Mouse (Mus musculus): Measurements from ENCODE around the gene 1700007K13Rik.
A peak's percentile ranks its signal among the peaks of the same experiment; 100 is the strongest.

The 1700007K13Rik gene

DNA sequence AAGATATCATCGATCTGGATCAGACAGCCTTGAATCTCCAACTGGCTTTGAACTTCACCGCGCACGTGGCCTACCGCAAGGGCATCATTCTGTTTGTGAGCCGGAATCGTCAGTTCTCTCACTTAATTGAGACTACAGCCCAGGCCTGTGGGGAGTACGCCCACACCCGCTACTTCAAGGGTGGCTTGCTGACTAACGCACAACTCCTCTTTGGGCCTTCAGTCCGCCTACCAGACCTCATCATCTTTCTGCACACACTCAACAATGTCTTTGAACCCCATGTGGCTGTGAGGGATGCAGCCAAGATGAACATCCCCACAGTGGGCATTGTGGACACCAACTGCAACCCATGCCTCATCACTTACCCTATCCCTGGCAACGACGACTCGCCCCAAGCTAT, 3.3 kb upstream of the 1700007K13Rik start:
- no peak for DNase-seq (ENCODE audit: low spot score)

DNA sequence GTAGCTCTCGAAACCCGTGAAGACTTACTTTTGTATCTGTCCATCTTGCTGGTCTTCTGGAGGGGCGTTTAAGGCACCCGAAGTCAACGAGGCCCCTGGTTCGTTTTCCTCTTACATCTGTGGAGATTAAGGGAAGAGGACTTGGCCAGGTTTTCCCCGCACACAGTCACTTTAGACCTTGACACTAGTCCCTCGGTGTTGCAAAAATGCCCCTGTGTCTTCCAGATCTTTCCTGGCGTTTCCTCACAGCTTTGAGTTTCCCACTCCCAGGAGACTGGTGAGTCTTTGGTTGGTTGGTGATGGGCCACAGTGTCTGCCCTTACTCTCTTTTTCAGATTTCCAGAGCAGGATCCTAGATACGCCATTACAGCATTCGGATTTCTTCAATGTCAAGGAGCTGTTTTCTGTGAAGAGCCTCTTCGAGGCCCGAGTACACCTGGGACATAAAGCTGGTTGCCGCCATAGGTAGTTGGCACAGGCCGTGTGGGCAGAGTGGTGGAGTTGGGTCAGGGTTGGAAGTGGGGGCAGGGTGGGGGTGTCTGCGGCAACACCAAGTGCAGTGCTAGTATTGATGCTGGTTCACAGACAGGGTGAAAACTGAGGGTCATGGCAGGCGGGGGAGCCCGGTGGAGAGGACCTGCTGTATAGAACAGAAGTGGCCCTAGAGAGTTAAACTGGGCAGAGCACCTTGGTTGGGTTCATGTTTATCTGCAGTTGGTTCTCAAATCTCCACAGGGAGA, 2.5 kb upstream of the 1700007K13Rik start:
- DNase-seq (ENCODE audit: low spot score) = no peak

DNA sequence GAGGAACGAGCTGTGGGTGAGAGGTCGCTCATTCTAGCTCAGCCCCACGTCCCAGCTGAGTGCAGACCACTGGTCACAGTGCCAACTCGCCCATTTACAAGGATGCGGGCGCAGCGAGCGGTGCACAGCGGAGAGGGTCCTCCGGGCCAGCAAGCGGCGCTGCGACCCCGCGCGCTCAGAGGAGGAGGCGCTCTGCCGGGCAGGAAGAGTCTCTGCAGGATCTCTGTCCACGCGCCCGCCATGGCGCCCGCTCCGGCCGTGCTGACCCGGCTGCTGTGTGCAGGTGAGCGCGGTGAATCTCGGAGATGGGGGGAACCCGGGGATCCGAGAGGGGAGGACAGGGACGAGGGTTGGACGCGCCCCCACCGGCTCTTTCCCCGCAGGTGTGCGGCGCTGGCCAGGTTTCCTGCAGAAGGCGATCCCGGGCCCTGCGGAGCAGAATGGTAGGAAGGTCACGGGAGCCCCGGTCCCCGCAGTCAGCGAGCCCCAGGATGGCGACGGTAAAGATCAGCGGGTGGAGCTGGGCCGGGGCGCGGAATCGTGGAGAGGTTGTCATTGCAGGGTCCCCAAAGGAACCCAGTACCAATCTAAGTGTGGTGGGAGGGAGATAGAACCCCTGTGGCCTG, 1.8 kb upstream of the 1700007K13Rik start, which contains the start of gene Mrps2:
Gene Mrps2 (plus strand): TSS at position 207 of the 626 bp plus-strand sequence.
- peak; percentile 73 for DNase-seq (ENCODE audit: low spot score)

DNA sequence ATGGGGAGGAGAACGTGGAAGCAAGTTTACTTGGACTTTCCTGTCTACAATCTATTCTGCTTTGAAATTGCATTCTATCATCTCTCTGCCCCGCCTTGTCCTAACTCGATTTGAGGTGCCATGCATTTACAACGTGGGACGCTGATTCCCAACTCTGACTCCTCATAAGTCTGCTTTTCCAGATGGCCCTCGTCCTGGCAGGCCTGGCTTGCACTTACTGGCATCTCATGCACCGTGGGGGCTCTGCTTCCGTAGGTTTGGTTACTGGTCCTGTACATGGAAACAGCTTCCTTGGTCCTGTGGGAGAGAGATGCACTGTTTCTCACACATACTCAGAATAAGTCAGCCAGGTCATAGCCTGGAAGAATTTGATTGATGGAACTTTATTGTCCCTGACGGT, 1.2 kb downstream of the 1700007K13Rik start:
- DNase-seq (ENCODE audit: low spot score) = no peak

DNA sequence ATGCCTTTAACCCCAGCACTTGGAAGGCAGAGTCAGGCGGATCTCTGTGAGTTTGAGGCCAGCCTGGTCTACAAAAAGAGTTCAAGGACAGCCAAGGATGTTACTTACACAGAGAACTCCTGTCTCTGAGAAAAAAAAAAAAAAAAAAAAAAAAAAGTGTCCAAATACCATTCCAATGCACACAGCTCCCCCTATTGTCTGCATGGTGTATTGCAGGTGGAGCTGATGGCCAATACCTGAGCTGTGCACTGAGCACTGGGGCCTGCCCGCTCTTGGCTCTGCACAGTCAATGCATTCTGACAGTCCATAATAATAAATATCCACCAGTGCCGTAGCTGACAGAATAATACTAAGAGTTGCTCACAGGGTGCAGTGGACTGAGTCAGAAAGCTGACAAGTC, 2.2 kb downstream of the 1700007K13Rik start:
- DNase-seq (ENCODE audit: low spot score) = no peak

DNA sequence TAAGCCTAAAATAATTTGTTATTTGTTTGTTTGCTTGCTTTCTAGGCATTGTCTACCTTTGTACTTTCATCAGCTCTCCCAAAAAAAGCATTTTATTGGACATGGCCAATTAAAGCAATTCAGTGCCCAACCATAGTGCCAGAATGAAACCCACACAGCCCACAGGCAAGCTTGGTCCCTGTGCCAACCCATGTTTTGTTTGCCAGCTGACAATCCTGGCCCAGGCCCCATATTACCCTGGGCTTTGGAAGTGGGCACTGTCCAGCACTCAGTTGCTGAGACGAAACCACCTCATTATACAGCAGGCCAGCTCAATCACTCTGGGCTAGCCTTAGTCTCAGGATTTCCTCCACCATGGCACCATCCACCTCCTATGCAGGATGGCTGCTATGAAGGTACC, 9.5 kb downstream of the 1700007K13Rik start:
- no peak for DNase-seq (ENCODE audit: low spot score)

DNA sequence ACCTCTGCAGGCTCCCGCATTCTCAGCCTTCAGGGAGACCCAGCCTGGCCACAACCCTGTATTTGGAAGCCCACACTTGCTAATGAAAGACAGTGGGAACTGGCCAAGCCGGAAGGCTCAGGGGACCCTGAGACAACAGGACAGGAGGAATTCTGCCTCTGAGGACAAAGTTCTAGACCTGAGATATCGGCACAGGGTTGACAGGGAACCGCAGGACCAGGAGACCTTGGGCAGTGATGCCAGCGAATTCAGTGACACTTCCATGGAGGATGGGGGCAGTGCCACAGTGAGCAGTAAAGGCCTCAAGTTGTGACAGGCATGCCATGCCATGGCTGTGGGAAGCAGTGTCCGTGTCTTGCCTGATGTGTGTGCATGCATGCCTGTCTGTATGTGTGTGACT, 12.6 kb downstream of the 1700007K13Rik start:
- DNase-seq (ENCODE audit: low spot score) = no peak

DNA sequence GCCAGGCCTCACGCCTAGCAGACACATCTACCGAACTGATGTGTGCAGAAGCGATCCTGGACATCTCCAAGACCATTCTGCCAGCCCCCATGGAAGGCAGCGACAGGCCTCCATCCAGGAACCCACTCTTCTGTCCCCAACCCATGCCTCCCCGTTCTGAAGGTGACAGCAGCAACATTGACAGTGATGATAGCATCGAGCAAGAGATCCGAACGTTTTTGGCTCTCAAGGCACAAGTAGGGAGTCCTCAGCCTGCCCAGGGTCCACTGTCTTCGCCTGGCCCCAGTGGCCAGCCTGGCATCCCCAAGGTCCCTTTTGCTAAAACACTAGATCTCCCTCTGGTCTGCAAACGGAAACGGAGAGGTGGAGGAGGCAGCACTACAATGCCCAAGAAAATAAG, 14.5 kb downstream of the 1700007K13Rik start:
- DNase-seq (ENCODE audit: low spot score) = no peak

DNA sequence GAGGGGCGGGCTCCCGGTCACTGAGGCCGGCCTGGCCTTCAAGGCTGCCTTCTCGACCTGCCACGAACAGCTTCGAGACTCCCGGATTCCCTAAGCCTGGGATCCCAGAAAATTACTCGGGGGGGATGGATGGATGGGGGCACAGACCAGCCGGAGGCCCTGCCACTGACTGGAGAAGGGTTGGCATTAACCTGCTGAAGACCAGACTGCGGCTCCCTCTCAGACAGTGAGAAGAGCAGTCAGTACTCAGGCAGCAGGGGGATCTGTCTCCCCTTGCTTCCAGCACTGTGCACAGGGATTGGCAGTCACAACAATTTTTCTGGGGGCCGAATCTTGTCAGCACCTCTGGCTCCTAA, 18.8 kb downstream of the 1700007K13Rik start:
- DNase-seq (ENCODE audit: low spot score) = no peak

DNA sequence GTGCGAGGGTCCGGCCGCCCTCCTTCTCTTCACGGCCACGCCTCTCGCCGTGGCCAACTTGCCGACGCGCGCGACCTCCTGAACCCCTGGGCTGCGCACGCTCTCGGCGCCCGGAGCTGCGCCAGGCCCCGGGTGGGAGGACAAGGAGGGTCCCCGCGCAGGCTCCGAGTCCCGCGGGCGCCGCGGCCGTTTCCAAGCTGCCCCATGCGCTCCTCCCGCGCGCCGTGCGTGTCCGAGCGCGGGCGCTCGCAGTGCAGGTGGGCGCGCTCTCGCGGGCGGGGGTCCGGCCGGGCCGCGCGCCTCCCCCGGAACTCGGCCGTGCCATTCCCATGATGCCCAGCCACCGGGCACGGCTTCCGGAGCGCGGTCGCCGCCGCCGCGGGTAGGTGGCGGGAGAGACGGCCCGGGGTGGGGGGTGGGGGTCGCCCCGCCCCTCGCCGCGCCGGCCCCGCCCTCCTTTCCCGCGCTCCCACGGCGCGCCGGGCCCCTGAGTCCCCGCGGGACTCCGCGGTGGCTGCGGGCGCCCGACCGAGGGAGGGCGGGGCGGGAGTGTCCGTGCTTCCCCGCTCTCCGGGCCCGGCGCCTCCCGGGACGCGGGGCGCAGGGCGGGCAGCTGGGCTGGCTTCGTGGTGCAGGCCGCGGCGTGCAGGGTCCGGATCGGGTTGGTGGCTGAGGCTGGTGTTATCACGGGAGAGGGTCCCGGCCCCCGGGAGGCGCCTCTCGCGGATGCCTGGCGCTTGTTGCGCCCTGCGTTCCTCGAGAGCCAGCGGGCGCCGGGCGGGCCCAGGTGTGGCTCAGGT, 19.4 kb downstream of the 1700007K13Rik start, which contains the start of gene Ppp1r26:
Gene Ppp1r26 (plus strand): TSS at position 286 of the 800 bp plus-strand sequence.
- peak; percentile 46 for DNase-seq (ENCODE audit: low spot score)

DNA sequence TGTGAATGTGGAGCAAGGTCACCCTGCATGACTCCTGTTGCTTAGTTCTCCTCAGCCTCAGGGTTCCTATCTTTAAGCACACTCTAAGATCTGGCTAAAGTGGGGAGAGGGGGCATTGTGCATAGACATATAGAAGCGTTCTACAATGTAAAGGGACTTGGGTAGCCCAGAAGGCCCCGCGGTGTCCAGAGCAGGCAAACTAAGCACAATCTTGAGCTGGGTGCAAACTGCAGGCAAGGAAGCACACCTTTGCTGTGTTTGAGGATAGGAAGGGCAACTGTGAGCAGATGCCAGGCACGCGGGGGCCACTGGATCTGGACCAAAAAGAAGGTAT, 20.0 kb downstream of the 1700007K13Rik start:
- no peak for DNase-seq (ENCODE audit: low spot score)

DNA sequence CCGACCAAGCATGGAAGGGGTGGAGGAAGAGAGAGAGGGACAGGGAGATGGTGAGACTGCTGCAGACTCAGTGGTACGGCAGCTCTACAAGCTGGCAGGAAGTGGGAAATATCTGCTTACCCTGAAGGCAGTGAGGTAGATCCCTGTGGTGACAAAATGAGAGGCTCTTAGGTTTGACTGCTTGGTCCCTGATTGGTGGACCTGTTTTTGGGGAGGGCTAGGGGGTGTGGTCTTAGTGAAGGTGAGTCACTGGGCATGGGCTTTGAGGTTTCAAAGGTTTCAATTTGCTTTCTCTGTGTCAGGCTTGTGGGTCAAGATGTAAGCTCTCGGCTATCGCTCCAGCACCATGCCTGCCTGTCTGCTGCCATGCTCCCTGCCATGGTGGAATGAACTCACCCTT, 21.1 kb downstream of the 1700007K13Rik start:
- no peak for DNase-seq (ENCODE audit: low spot score)

DNA sequence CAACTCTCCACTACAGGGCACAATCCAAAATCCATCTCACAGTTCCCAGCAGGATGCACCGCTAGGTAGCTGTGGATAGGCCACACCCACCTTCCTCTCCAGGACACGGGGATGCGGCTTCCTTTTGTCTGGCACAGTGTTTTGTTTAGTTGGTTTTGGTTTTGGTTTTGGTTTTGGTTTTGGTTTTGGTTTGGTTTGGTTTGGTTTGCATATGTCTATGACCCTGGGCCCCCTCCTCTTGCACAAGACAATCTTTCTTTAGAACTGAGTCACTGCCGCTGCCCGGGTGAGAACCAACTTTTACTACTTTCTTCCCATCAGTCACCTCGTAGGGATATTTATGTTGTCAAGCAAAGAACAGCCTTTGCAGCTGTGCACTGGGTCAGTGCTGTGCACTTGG, 25.3 kb downstream of the 1700007K13Rik start:
- no peak for DNase-seq (ENCODE audit: low spot score)

DNA sequence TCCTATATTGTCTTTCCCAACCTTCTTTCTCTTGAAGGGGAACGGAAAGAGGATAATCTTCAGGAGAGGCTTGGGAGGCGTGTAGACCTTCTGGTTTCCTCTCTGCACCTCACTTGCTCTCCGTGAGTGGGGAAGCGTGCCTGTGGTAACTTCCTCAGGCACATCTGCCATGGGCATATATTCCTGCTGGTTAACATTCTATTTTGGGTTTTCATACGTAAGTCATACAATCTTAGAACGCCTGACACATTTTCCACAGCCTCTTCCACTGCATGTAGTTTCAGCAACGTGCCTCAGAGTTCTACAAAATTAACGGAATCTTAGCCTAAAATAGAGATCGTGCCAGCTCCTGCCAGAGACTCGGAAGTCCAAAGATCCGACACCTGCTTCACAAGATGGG, 30.7 kb downstream of the 1700007K13Rik start:
- DNase-seq (ENCODE audit: low spot score) = no peak

DNA sequence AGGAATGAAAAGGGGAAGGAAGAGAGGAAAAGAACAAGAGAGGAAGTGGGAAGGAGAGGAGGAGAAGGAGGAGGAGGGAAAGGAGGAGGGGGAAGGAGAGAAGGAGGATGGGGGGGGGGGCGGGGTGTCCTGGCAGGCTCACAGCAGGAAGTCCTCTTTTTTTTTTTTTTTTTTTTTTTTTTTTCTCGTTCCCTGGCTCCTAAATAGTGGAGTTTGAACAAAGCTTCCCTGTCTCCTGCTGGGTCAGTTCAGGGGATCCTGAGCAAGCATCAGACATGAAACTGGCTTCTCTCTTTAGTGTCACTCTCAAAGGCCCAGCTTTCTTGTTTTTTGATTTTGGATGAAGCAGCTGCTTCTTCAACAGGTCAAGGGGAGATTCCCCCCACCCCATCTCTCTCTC, 32.6 kb downstream of the 1700007K13Rik start:
- no peak for DNase-seq (ENCODE audit: low spot score)

DNA sequence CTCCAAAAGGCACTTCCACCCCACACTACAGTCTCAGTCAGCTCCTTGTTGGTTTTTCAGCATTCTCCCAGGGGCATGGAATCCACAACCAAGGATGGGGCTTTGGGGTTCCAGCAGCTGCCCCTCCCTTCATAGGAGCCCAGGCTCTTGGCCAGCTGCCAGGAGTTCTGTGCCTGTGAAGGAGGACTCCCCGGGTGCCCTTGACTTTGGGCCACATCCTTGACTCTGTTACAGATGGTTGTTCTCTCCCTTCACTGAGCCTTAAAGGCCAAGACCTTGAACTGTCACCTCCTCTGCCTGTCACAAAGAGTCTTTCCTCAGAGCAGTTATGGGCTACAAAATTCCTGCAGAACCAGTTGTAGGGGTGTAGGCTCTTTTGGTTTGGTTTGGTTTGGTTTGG, 33.3 kb downstream of the 1700007K13Rik start:
- peak; percentile 62 for DNase-seq (ENCODE audit: low spot score)

DNA sequence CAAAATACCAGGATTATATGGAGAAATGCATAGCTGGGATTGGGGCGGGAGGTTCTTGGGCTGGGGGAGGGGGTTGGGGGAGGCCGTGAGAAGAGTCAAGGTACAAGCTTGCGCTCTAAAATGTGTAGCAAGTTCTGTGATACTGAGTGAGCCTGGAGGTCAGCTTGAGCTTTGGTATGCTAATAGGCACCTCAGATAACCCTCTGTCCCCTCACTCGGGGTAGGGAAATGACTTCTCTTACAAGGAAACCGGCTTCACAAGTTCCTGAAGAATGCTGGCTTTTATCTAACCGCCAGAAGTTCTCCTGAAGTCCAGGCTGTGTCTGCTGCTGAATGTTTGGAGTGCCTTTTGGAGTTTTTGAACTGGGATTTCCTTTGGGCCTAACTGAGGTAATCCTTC, 35.3 kb downstream of the 1700007K13Rik start:
- DNase-seq (ENCODE audit: low spot score) = no peak

DNA sequence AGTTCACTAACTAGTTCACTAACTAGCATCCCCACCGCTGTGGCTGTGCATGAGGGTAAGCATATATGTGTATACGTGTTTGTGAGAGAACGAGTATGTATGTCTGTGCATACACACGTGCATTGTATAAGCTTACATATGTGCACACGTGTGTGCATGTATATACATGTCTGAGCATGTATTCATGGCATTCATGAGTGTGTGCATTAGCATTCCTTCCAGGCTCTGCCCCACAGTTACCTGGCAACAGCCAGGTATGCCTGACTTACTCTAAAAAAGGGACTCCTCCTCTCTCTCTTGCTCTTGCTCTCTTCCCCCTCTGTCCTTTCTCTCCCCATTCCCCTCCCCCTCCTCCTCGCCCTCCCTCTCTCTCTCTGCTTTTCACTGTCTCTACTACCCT, 38.9 kb downstream of the 1700007K13Rik start:
- DNase-seq (ENCODE audit: low spot score) = no peak

DNA sequence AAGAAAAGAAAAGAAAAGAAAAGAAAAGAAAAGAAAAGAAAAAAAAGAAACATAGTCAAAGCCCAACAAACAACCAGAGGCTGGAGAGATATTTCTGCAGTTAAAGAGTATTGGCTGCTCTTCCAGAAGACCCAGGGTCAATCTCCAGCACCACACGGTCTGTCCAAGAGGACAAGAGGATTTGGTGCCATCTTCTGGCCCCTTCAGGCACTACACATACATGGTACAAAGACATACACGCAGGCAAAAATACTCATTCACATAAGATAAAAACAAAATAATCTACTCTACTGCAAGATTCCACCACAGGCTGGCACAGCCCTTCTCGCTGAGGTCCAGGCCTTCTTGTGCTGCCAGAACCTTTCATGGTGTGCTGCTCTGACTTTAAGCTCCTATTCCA, 43.0 kb downstream of the 1700007K13Rik start:
- DNase-seq (ENCODE audit: low spot score) = no peak

DNA sequence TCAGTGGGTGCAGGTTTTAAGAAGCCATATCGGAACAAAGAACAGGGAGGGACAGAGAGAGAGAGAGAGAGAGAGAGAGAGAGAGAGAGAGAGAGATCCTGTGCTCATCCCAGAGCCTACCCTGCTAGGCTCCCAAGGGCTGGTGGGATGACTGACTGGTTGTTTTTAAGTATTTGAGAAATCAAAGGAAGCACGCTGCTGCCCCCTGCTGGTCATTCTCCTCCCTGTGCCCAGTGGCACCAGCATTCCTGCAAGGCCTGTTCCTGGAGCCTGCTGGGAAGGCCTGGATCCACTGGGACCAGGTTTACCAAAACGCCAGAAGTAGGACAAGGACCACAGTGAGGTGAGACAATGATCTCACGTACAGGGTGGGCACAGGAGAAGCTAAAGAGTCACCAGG, 46.2 kb downstream of the 1700007K13Rik start:
- peak; percentile 68 for DNase-seq (ENCODE audit: low spot score)

DNA sequence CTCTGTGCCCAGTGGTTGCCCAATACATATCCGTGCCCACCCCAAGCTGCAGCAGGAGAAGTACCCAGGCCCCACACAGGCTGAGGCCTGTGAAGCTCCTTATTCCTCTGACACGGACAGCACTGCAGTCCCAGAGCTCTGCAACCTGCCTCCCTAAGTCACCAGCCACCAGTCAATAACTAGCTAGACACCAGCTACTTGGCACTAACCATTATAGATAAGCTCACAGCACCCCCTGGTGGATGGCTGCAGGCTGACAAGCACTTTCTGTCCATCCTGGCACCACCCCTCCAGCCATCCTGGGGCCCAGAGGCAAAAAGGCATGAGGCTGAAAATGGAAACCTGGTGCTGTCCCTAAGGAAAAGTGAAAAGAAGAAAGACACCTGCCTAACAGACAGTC, 48.1 kb downstream of the 1700007K13Rik start:
- peak; percentile 71 for DNase-seq (ENCODE audit: low spot score)

DNA sequence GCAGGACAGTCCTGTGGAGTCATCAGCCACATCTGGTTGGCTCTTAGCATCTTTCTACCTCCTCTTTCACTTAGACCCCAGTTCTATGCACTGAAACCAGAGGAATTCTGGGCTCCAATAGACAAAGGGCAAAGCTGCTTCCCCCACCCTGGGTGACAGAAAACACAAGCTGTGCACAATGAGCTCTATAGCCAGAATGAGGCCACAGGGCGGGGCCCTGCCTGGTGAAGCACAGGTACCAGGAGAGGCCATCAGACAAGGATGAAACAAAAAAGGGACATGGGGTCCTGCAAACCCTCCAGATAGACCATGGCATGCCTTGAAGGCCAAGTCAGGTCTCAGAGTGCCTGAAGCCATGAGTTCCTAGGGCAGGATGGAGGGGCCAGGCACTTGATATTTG, 49.6 kb downstream of the 1700007K13Rik start:
- DNase-seq (ENCODE audit: low spot score) = no peak

DNA sequence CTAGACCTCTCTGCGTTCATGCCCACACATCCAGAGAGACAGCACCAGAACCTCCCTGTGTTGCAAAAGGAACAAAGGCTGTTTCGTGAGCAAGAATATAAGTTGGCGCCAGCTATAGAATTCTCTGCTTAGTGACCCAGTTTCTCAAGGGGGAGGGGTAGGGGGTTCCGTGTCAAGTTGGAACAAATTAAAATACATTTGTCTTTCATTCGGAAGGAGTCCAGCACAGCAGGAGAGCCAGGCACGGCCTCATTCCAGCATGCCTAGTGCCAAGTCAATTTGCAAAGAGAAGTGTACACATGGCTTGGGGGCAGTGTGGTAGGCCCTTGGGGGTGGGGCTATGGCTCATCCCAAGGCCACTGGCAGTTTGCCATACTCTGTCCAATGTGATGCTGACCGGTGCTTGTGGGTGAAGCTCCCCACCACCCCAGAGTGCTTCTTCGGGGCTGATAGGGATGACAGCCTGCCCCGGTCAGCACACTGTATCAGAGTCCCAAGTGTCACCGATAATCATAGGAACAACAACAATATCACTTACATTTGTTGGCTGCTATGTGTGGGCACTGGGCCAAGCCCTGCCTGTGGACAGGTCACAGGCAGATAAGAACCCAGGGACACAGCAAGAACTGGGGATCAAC, 50.6 kb downstream of the 1700007K13Rik start:
- DNase-seq (ENCODE audit: low spot score) = peak; percentile 87
